ENCODE assay signal across 8 mouse cellular contexts in the genomic region with DNA sequence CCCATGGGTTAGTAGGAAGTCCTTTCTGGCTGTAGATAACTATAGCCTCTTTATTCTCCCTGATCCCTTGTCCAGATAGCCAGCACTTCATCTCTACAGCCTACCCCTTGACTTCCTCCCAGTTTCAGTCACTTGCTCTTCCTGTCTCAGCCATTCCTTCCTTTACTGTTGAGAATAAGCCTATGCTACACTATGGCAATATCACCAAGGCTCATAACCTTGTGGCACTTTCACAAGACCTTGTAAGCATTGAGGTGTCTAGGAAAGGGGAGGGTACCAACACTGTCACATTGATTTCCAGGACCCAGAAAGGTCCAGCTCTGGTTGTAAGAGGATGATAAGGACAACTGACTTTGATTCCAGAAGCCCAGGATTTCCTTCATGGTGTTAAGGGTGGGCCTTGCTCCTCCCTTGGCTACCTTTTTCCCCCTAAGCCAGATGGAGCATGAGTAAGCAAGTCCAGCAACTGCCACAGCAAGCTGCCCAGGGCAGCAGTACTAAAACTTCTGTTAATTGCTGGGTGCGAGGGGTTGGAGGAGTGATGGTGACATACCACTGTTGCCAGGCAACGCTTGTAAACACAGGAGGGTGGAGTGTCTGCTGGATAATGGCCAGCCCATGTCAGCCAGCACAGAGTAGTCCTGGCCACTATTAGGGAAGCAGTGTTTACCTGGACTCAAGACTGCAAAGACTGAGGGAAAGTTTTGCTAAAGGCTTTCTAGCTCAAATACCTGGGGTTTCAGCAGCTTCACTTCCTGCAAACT.
A peak's percentile ranks its signal among the peaks of the same experiment; 100 is the strongest.
DNase-seq lines count a peak whose midpoint lies in the region; ATAC-seq lines count a peak whose summit lies in the region.

No protein-coding gene starts in this region.

- 38% methylated on average over 2 of the region's 2 CpGs for WGBS in forebrain, embryonic 13.5 days
- WGBS in lung, embryonic 15.5 days = 15% methylated on average over 2 of the region's 2 CpGs

- peak; percentile 4 for DNase-seq in adrenal gland, postnatal 14 days
- DNase-seq in adrenal gland, adult 18-20 months (ENCODE audit: low spot score in 2 of 2) = no peak
- DNase-seq in kidney, adult 18-20 months = peak; percentile 2
- DNase-seq in spleen, adult 12 weeks (ENCODE audit: low spot score) = no peak
- DNase-seq in frontal cortex, postnatal 14 days (ENCODE audit: low spot score in 2 of 2) = no peak
- no peak for DNase-seq in layer of hippocampus, adult 9-10 months (ENCODE audit: low spot score)

- H3K4me3 ChIP-seq in forebrain, embryonic 13.5 days = no peak overlapping the region
- no peak overlapping the region for H3K4me3 ChIP-seq in lung, embryonic 15.5 days

- H3K9ac ChIP-seq in forebrain, embryonic 13.5 days = no peak overlapping the region
- no peak overlapping the region for H3K9ac ChIP-seq in lung, embryonic 15.5 days

- no peak overlapping the region for H3K27ac ChIP-seq in forebrain, embryonic 13.5 days
- H3K27ac ChIP-seq in lung, embryonic 15.5 days = no peak overlapping the region

- no peak overlapping the region for H3K4me2 ChIP-seq in forebrain, embryonic 13.5 days
- H3K4me2 ChIP-seq in lung, embryonic 15.5 days = no peak overlapping the region

- no peaks in the 10 kb centered on the region for H3K4me1 ChIP-seq in forebrain, embryonic 13.5 days
- no peaks in the 10 kb centered on the region for H3K4me1 ChIP-seq in lung, embryonic 15.5 days

- no peaks in the 10 kb centered on the region for H3K36me3 ChIP-seq in forebrain, embryonic 13.5 days (ENCODE audit: poor library complexity, severe bottlenecking)
- H3K36me3 ChIP-seq in lung, embryonic 15.5 days = no peaks in the 10 kb centered on the region

- H3K27me3 ChIP-seq in forebrain, embryonic 13.5 days = no peaks in the 10 kb centered on the region
- H3K27me3 ChIP-seq in lung, embryonic 15.5 days = no peaks in the 10 kb centered on the region

- H3K9me3 ChIP-seq in forebrain, embryonic 13.5 days (replicated peaks) = no peaks in the 10 kb centered on the region
- H3K9me3 ChIP-seq in lung, embryonic 15.5 days = no peaks in the 10 kb centered on the region

- peak; percentile 66; the same call in 1 of the 2 replicates for ATAC-seq in forebrain, embryonic 13.5 days
- ATAC-seq in lung, embryonic 15.5 days (ENCODE audit: borderline replicate concordance, extremely low read depth, low FRiP score, low TSS enrichment) = peak; percentile 79; the same call in 1 of the 2 replicates

Comparison
In these comparisons a context has a peak if more than half of its experiments do, and no peak if none do; other contexts are left out.
1. DNase-seq: peak in adrenal gland, postnatal 14 days (single experiment) and kidney, adult 18-20 months (single experiment); none in adrenal gland, adult 18-20 months (0 of 2), spleen, adult 12 weeks (single experiment), frontal cortex, postnatal 14 days (0 of 2) and layer of hippocampus, adult 9-10 months (single experiment).